Comparison of ENCODE assay signal across 10 mouse cellular contexts in genomic region chr12:71842006-71842405, GRCm38 (mm10). TPM values are rescaled to one million over a fixed set of nuclear protein-coding genes. Genes with fewer than 3 reads are reported as not detected.
A peak's percentile ranks its signal among the peaks of the same experiment; 100 is the strongest.
DNase-seq lines count a peak whose midpoint lies in the region; ATAC-seq and TF ChIP-seq lines count a peak whose summit lies in the region.
"Had no signal": no experiment of that assay in that cellular context is flagged by ENCODE, and none has a peak within 500 bp of the region (broad histone marks: within the 10 kb centered on the region; RNA-seq: fewer than 3 reads in every experiment).

No protein-coding gene starts in this region.

- H3K27me3 ChIP-seq in liver, adult 2 months (ENCODE audit: control insufficient read depth, insufficient read depth, low read length), result no peaks in the 10 kb centered on the region
- no peaks in the 10 kb centered on the region for H3K27me3 ChIP-seq in heart, embryonic 14.5 days (ENCODE audit: control insufficient read depth, insufficient read depth, low read length)
- no peaks in the 10 kb centered on the region for H3K27me3 ChIP-seq in kidney, embryonic 14.5 days (ENCODE audit: control insufficient read depth, insufficient read depth, low read length)
- H3K27me3 ChIP-seq in lung, postnatal 0 days (replicated peaks; ENCODE audit: insufficient read depth, low read length), result no peaks in the 10 kb centered on the region
- no peaks in the 10 kb centered on the region for H3K27me3 ChIP-seq in forebrain, embryonic 14.5 days (replicated peaks; ENCODE audit: control insufficient read depth, insufficient read depth, low read length)

- no peak overlapping the region for H3K9ac ChIP-seq in liver, adult 2 months (ENCODE audit: low read depth, low read length)
- H3K9ac ChIP-seq in heart, embryonic 14.5 days (ENCODE audit: low read length), result no peak overlapping the region; the same call in 1 of the 2 replicates
- no peak overlapping the region for H3K9ac ChIP-seq in kidney, embryonic 14.5 days (ENCODE audit: low read depth, low read length)
- no peak overlapping the region for H3K9ac ChIP-seq in lung, postnatal 0 days (replicated peaks; ENCODE audit: low read depth)
- H3K9ac ChIP-seq in forebrain, embryonic 14.5 days (ENCODE audit: low read length), result no peak overlapping the region

- peak; percentile 60 for DNase-seq in liver, adult 2 months (ENCODE audit: extremely low read depth, low read depth, low spot score)
- DNase-seq in liver, result no peak
- peak; percentile 58 for DNase-seq in lung, postnatal 0 days (ENCODE audit: low spot score)
- no peak for DNase-seq in right cerebral cortex, postnatal 36 days (ENCODE audit: low spot score in 2 of 2)
- no peak for DNase-seq in forebrain, embryonic 14.5 days (ENCODE audit: low spot score)
- DNase-seq: right cerebral cortex, adult 18-20 months; thymus, postnatal 25 days had no signal

- H3K4me3 ChIP-seq in liver, adult 2 months (ENCODE audit: insufficient read depth, low read depth, low read length), result no peak overlapping the region
- no peak overlapping the region for H3K4me3 ChIP-seq in heart, embryonic 14.5 days (ENCODE audit: control insufficient read depth in 1 of 2, insufficient read depth in 1 of 2, low read depth in 1 of 2, low read length in 2 of 2)
- H3K4me3 ChIP-seq in kidney, embryonic 14.5 days (ENCODE audit: low read length), result no peak overlapping the region
- no peak overlapping the region for H3K4me3 ChIP-seq in lung, postnatal 0 days (ENCODE audit: low read depth, low read length)
- no peak overlapping the region for H3K4me3 ChIP-seq in forebrain, embryonic 14.5 days (ENCODE audit: low read depth, low read length)
- H3K4me3 ChIP-seq: midbrain, embryonic 10.5 days had no signal

- no peak for ATAC-seq in heart, embryonic 14.5 days (ENCODE audit: insufficient number of reproducible peaks, insufficient read depth, low FRiP score, low read depth)
- ATAC-seq in kidney, embryonic 14.5 days (ENCODE audit: low FRiP score, low TSS enrichment), result 0 out of 2 replicates have a peak, but pooled peaks have one; percentile 60
- ATAC-seq in lung, postnatal 0 days, result peak; percentile 70
- ATAC-seq in forebrain, embryonic 14.5 days, result no peak

- 14% methylated on average over 3 of the region's 3 CpGs for WGBS in liver, adult 2 months
- 18% methylated on average over 3 of the region's 3 CpGs for WGBS in heart, embryonic 14.5 days
- WGBS in kidney, embryonic 14.5 days, result 44% methylated on average over 3 of the region's 3 CpGs
- WGBS in lung, postnatal 0 days, result 23% methylated on average over 3 of the region's 3 CpGs
- 48% methylated on average over 3 of the region's 3 CpGs for WGBS in forebrain, embryonic 14.5 days

- H3K9me3 ChIP-seq in heart, embryonic 14.5 days (ENCODE audit: control insufficient read depth, low read length), result no peaks in the 10 kb centered on the region
- H3K9me3 ChIP-seq in kidney, embryonic 14.5 days (ENCODE audit: control insufficient read depth, low read length), result no peaks in the 10 kb centered on the region
- no peaks in the 10 kb centered on the region for H3K9me3 ChIP-seq in lung, postnatal 0 days (ENCODE audit: low read length)
- H3K9me3 ChIP-seq in forebrain, embryonic 14.5 days (replicated peaks; ENCODE audit: control insufficient read depth, low read length), result no peaks in the 10 kb centered on the region
- H3K9me3 ChIP-seq: midbrain, embryonic 10.5 days had no signal

- H3K27ac ChIP-seq in liver, adult 2 months (replicated peaks; ENCODE audit: insufficient read depth, low read depth, low read length), result peak overlapping the region; percentile 55
- peak overlapping the region; percentile 3 to 31; a peak in 3 of 4 replicates for H3K27ac ChIP-seq in heart, embryonic 14.5 days (replicated peaks in 1 of 2; ENCODE audit: control insufficient read depth in 1 of 2, insufficient read depth in 1 of 2, low read depth in 2 of 2, low read length in 2 of 2)
- H3K27ac ChIP-seq in kidney, embryonic 14.5 days (ENCODE audit: low read depth, low read length), result no peak overlapping the region
- peak overlapping the region; percentile 57; the same call in 1 of the 2 replicates for H3K27ac ChIP-seq in lung, postnatal 0 days (ENCODE audit: low read length)
- H3K27ac ChIP-seq in forebrain, embryonic 14.5 days (ENCODE audit: low read depth, low read length), result no peak overlapping the region
- H3K27ac ChIP-seq: midbrain, embryonic 10.5 days had no signal

- H3K4me1 ChIP-seq in liver, adult 2 months (ENCODE audit: control insufficient read depth, insufficient read depth, low read length), result peaks cover 44% of the 10 kb centered on the region
- peaks cover 41 to 77% of the 10 kb centered on the region in 2 experiments for H3K4me1 ChIP-seq in heart, embryonic 14.5 days (ENCODE audit: control insufficient read depth in 2 of 2, insufficient read depth in 2 of 2, low read length in 2 of 2)
- peaks cover 29% of the 10 kb centered on the region for H3K4me1 ChIP-seq in kidney, embryonic 14.5 days (ENCODE audit: control insufficient read depth, insufficient read depth, low read length)
- peaks cover 48% of the 10 kb centered on the region for H3K4me1 ChIP-seq in lung, postnatal 0 days (ENCODE audit: insufficient read depth, low read depth, low read length)
- peaks cover 27% of the 10 kb centered on the region; the same call in 1 of the 2 replicates for H3K4me1 ChIP-seq in forebrain, embryonic 14.5 days (ENCODE audit: control insufficient read depth, insufficient read depth, low read length)

- peaks cover 55% of the 10 kb centered on the region for H3K79me2 ChIP-seq in liver, adult 2 months (ENCODE audit: control insufficient read depth, insufficient read depth, low read length)

- no peak for TF ChIP-seq EP300 in lung, postnatal 0 days (IDR thresholded peaks at IDR 0.05)

- TF ChIP-seq POLR2A in liver, adult 2 months (IDR thresholded peaks at IDR 0.05; ENCODE audit: extremely low read depth, insufficient read depth, low read length), result no peak

- H3K36me3 ChIP-seq in liver, adult 2 months (ENCODE audit: control insufficient read depth, insufficient read depth, low read length), result no peaks in the 10 kb centered on the region
- peaks cover 9% of the 10 kb centered on the region; the same call in 1 of the 2 replicates for H3K36me3 ChIP-seq in heart, embryonic 14.5 days (ENCODE audit: control insufficient read depth, insufficient read depth, low read length)
- no peaks in the 10 kb centered on the region for H3K36me3 ChIP-seq in kidney, embryonic 14.5 days (ENCODE audit: control insufficient read depth, insufficient read depth, low read length)
- H3K36me3 ChIP-seq in lung, postnatal 0 days (ENCODE audit: insufficient read depth, low read length), result no peaks in the 10 kb centered on the region
- no peaks in the 10 kb centered on the region for H3K36me3 ChIP-seq in forebrain, embryonic 14.5 days (ENCODE audit: control insufficient read depth, insufficient read depth, low read length)
- H3K36me3 ChIP-seq: midbrain, embryonic 10.5 days had no signal

- no peak for TF ChIP-seq CTCF in liver, adult 2 months (IDR thresholded peaks at IDR 0.05; ENCODE audit: low read depth, low read length)
- TF ChIP-seq CTCF in lung, postnatal 0 days (IDR thresholded peaks at IDR 0.05), result no peak

- H3K4me2 ChIP-seq in heart, embryonic 14.5 days (ENCODE audit: low read length), result no peak overlapping the region
- no peak overlapping the region for H3K4me2 ChIP-seq in kidney, embryonic 14.5 days (replicated peaks; ENCODE audit: low read depth, low read length)
- H3K4me2 ChIP-seq in lung, postnatal 0 days (replicated peaks; ENCODE audit: low read depth, low read length), result no peak overlapping the region
- no peak overlapping the region for H3K4me2 ChIP-seq in forebrain, embryonic 14.5 days (ENCODE audit: low read length)

RNA-seq across cellular contexts. Expression of gene Daam1, which starts 11.1 kb away (rescaled TPM):
- total RNA-seq in liver, adult 2 months (2014; rRNA removed), result 32.3 and 33.4 TPM in 2 replicates
- 5.5 and 7.7 TPM in 2 replicates for polyA plus RNA-seq in liver, adult 2 months (2012; rRNA removed)
- 28.9 and 33.3 TPM in 2 replicates for polyA plus RNA-seq in heart, embryonic 14.5 days (2014; fragmentation: Nextera tagmentation; extraction: Ambion mirVana)
- 7.4 and 13.0 TPM in 2 replicates for polyA plus RNA-seq in kidney, embryonic 14.5 days (2014; fragmentation: Nextera tagmentation; extraction: Ambion mirVana)
- 11.0 and 12.1 TPM in 2 replicates for polyA plus RNA-seq in lung, postnatal 0 days (2015; fragmentation: Nextera tagmentation; extraction: Ambion mirVana)
- polyA plus RNA-seq in forebrain, embryonic 14.5 days (2014; fragmentation: Nextera tagmentation; extraction: Ambion mirVana), result 29.9 and 40.9 TPM in 2 replicates

Comparison
In these comparisons a context has a peak if more than half of its experiments do, and no peak if none do; other contexts are left out.
1. DNase-seq: peak in liver, adult 2 months (single experiment) and lung, postnatal 0 days (single experiment); none in liver (single experiment), right cerebral cortex, postnatal 36 days (0 of 2) and forebrain, embryonic 14.5 days (single experiment).
2. H3K27ac ChIP-seq: peak in liver, adult 2 months (single experiment), heart, embryonic 14.5 days (2 of 2) and lung, postnatal 0 days (single experiment); none in kidney, embryonic 14.5 days (single experiment) and forebrain, embryonic 14.5 days (single experiment).
3. ATAC-seq: peak in kidney, embryonic 14.5 days (single experiment) and lung, postnatal 0 days (single experiment); none in heart, embryonic 14.5 days (single experiment) and forebrain, embryonic 14.5 days (single experiment).